27 mouse cellular contexts compared by ENCODE assay signal in genomic region chr12:3557414-3558319, GRCm38 (mm10). TPM values are rescaled to one million over a fixed set of nuclear protein-coding genes. Genes with fewer than 3 reads are reported as not detected.
DNase-seq lines count a peak whose midpoint lies in the region; ATAC-seq and TF ChIP-seq lines count a peak whose summit lies in the region.
"Had no signal": no experiment of that assay in that cellular context is flagged by ENCODE, and none has a peak within 500 bp of the region (broad histone marks: within the 10 kb centered on the region; RNA-seq: fewer than 3 reads in every experiment).

No protein-coding gene starts in this region.

- H3K27me3 ChIP-seq in heart, embryonic 11.5 days (ENCODE audit: control insufficient read depth, insufficient read depth, low read length) = no peaks in the 10 kb centered on the region
- no peaks in the 10 kb centered on the region for H3K27me3 ChIP-seq in kidney, postnatal 0 days (ENCODE audit: insufficient read depth, low read length)
- H3K27me3 ChIP-seq in kidney, adult 2 months (replicated peaks; ENCODE audit: control insufficient read depth, insufficient read depth, low read length) = no peaks in the 10 kb centered on the region
- H3K27me3 ChIP-seq in liver, postnatal 0 days (ENCODE audit: insufficient read depth, low read length) = no peaks in the 10 kb centered on the region
- H3K27me3 ChIP-seq: embryonic facial prominence, embryonic 15.5 days; forebrain, embryonic 12.5 days; intestine, embryonic 15.5 days; limb, embryonic 12.5 days; liver, embryonic 15.5 days; lung, embryonic 15.5 days; stomach, embryonic 15.5 days had no signal

- no peak for ATAC-seq in CD4-positive, CD25-positive, alpha-beta regulatory T cell, adult 4 months
- ATAC-seq in heart, embryonic 11.5 days (replicated peaks; ENCODE audit: insufficient number of reproducible peaks, low FRiP score, low TSS enrichment) = no peak
- peak; percentile 60; the same call in 1 of the 2 replicates for ATAC-seq in kidney, postnatal 0 days (replicated peaks; ENCODE audit: low FRiP score, low read depth)
- no peak for ATAC-seq in liver, postnatal 0 days
- ATAC-seq: forebrain, postnatal 0 days; hindbrain, embryonic 16.5 days; intestine, embryonic 15.5 days; midbrain, embryonic 16.5 days had no signal

- no peaks in the 10 kb centered on the region for H3K9me3 ChIP-seq in heart, embryonic 11.5 days (replicated peaks; ENCODE audit: control insufficient read depth, low read length)
- H3K9me3 ChIP-seq in kidney, postnatal 0 days (replicated peaks; ENCODE audit: low read length) = no peaks in the 10 kb centered on the region
- no peaks in the 10 kb centered on the region for H3K9me3 ChIP-seq in liver, postnatal 0 days (ENCODE audit: low read length)
- H3K9me3 ChIP-seq: embryonic facial prominence, embryonic 15.5 days; forebrain, embryonic 12.5 days; intestine, embryonic 15.5 days; limb, embryonic 12.5 days; liver, embryonic 15.5 days; lung, embryonic 15.5 days; midbrain, embryonic 10.5 days; stomach, embryonic 15.5 days had no signal

- H3K4me3 ChIP-seq in heart, embryonic 11.5 days (ENCODE audit: low read depth, low read length) = no peak overlapping the region
- H3K4me3 ChIP-seq in kidney, postnatal 0 days (replicated peaks; ENCODE audit: low read depth, low read length) = no peak overlapping the region
- H3K4me3 ChIP-seq in kidney, adult 2 months (ENCODE audit: insufficient read depth, low read depth, low read length) = no peak overlapping the region
- H3K4me3 ChIP-seq in liver, postnatal 0 days (ENCODE audit: low read depth, low read length) = no peak overlapping the region
- H3K4me3 ChIP-seq: embryonic facial prominence, embryonic 15.5 days; forebrain, embryonic 12.5 days; intestine, embryonic 15.5 days; left cerebral cortex, adult 2 months; limb, embryonic 12.5 days; liver, embryonic 15.5 days; lung, embryonic 15.5 days; midbrain, embryonic 10.5 days; stomach, embryonic 15.5 days had no signal

- no peak for TF ChIP-seq EP300 in liver, postnatal 0 days (IDR thresholded peaks at IDR 0.05; ENCODE audit: low read depth)

- no peak overlapping the region for H3K27ac ChIP-seq in heart, embryonic 11.5 days (ENCODE audit: low read depth, low read length)
- no peak overlapping the region for H3K27ac ChIP-seq in kidney, postnatal 0 days
- no peak overlapping the region for H3K27ac ChIP-seq in kidney, adult 2 months (ENCODE audit: insufficient read depth, low read depth, low read length)
- H3K27ac ChIP-seq in liver, postnatal 0 days (ENCODE audit: low read depth) = no peak overlapping the region
- H3K27ac ChIP-seq: embryonic facial prominence, embryonic 15.5 days; forebrain, embryonic 12.5 days; intestine, embryonic 15.5 days; left cerebral cortex, adult 2 months; limb, embryonic 12.5 days; liver, embryonic 15.5 days; lung, embryonic 15.5 days; midbrain, embryonic 10.5 days; stomach, embryonic 15.5 days had no signal

- H3K4me1 ChIP-seq in heart, embryonic 11.5 days (ENCODE audit: control insufficient read depth, insufficient read depth, low read length) = no peaks in the 10 kb centered on the region
- H3K4me1 ChIP-seq in kidney, postnatal 0 days (replicated peaks; ENCODE audit: insufficient read depth, low read length) = no peaks in the 10 kb centered on the region
- no peaks in the 10 kb centered on the region for H3K4me1 ChIP-seq in kidney, adult 2 months (ENCODE audit: control insufficient read depth, insufficient read depth, low read length)
- no peaks in the 10 kb centered on the region for H3K4me1 ChIP-seq in liver, postnatal 0 days (ENCODE audit: insufficient read depth)
- H3K4me1 ChIP-seq: embryonic facial prominence, embryonic 15.5 days; forebrain, embryonic 12.5 days; intestine, embryonic 15.5 days; limb, embryonic 12.5 days; lung, embryonic 15.5 days; midbrain, embryonic 10.5 days; stomach, embryonic 15.5 days had no signal

- TF ChIP-seq CTCF in kidney, postnatal 0 days (IDR thresholded peaks at IDR 0.05; ENCODE audit: low read depth) = no peak
- TF ChIP-seq CTCF in kidney, adult 2 months (conservative IDR thresholded peaks at IDR 0.05; ENCODE audit: insufficient read depth, insufficient read length, low read depth, low read length) = no peak
- no peak for TF ChIP-seq CTCF in liver, postnatal 0 days (IDR thresholded peaks at IDR 0.05; ENCODE audit: low read depth)

- no peak overlapping the region for H3K9ac ChIP-seq in heart, embryonic 11.5 days (ENCODE audit: low read depth, low read length)
- H3K9ac ChIP-seq in kidney, postnatal 0 days (ENCODE audit: low read depth, low read length) = no peak overlapping the region
- H3K9ac ChIP-seq in liver, postnatal 0 days (replicated peaks) = no peak overlapping the region
- H3K9ac ChIP-seq: embryonic facial prominence, embryonic 15.5 days; forebrain, embryonic 12.5 days; forebrain, postnatal 0 days; intestine, embryonic 15.5 days; limb, embryonic 12.5 days; liver, embryonic 15.5 days; lung, embryonic 15.5 days; stomach, embryonic 15.5 days had no signal

- WGBS in heart, embryonic 11.5 days (ENCODE audit: insufficient replicate concordance) = 51% methylated on average over 9 of the region's 9 CpGs
- WGBS in kidney, postnatal 0 days = 37% methylated on average over 9 of the region's 9 CpGs
- 63% methylated on average over 9 of the region's 9 CpGs for WGBS in kidney, adult 2 months
- WGBS in liver, postnatal 0 days (ENCODE audit: insufficient replicate concordance) = 62% methylated on average over 9 of the region's 9 CpGs

- H3K36me3 ChIP-seq in heart, embryonic 11.5 days (ENCODE audit: control insufficient read depth, insufficient read depth, low read length) = no peaks in the 10 kb centered on the region
- H3K36me3 ChIP-seq in kidney, postnatal 0 days (ENCODE audit: insufficient read depth, low read length) = no peaks in the 10 kb centered on the region
- H3K36me3 ChIP-seq in kidney, adult 2 months (ENCODE audit: control insufficient read depth, insufficient read depth, low read length) = no peaks in the 10 kb centered on the region
- no peaks in the 10 kb centered on the region for H3K36me3 ChIP-seq in liver, postnatal 0 days (replicated peaks; ENCODE audit: insufficient read depth, low read length)
- H3K36me3 ChIP-seq: embryonic facial prominence, embryonic 15.5 days; forebrain, embryonic 12.5 days; intestine, embryonic 15.5 days; limb, embryonic 12.5 days; liver, embryonic 15.5 days; lung, embryonic 15.5 days; midbrain, embryonic 10.5 days; stomach, embryonic 15.5 days had no signal

- no peak for TF ChIP-seq POLR2A in kidney, adult 2 months (IDR thresholded peaks at IDR 0.05; ENCODE audit: low read depth, low read length)

- no peak overlapping the region for H3K4me2 ChIP-seq in heart, embryonic 11.5 days
- no peak overlapping the region for H3K4me2 ChIP-seq in kidney, postnatal 0 days (ENCODE audit: low read length)
- H3K4me2 ChIP-seq in liver, postnatal 0 days (ENCODE audit: low read depth, low read length) = no peak overlapping the region
- H3K4me2 ChIP-seq: embryonic facial prominence, embryonic 15.5 days; forebrain, embryonic 12.5 days; intestine, embryonic 15.5 days; limb, embryonic 12.5 days; liver, embryonic 15.5 days; lung, embryonic 15.5 days; stomach, embryonic 15.5 days had no signal

- peak; percentile 24 for DNase-seq in CD4-positive, CD25-positive, alpha-beta regulatory T cell, adult 2 months (ENCODE audit: low read depth, low spot score)
- DNase-seq in heart, adult 11 months = peak; percentile 83
- no peak for DNase-seq in kidney, postnatal 0 days (ENCODE audit: low spot score)
- no peak for DNase-seq in kidney, adult 2 months
- no peak for DNase-seq in liver, postnatal 0 days
- DNase-seq: adrenal gland, adult 8-10 months; cerebellum, adult 9-11 months; forebrain, postnatal 0 days; gastrocnemius, postnatal 14 days; heart, adult 18-20 months; heart, postnatal 14 days; kidney, adult 9 months; right cerebral cortex, postnatal 25 days; thymus, postnatal 14 days had no signal

RNA-seq across cellular contexts. Expression of gene Dtnb, which starts 14.5 kb away (rescaled TPM):
- polyA plus RNA-seq in CD4-positive, CD25-positive, alpha-beta regulatory T cell, adult 4 months (2017; shearing (Covaris generic)) = 10 to 100 TPM; 25.4 to 28.0 TPM
- polyA plus RNA-seq in heart, embryonic 11.5 days (2014; fragmentation: Nextera tagmentation; extraction: Ambion mirVana) = 22.6 and 26.7 TPM in 2 replicates
- polyA plus RNA-seq in kidney, postnatal 0 days (2015; fragmentation: Nextera tagmentation; extraction: Ambion mirVana) = 36.3 and 43.5 TPM in 2 replicates
- 60.5 and 68.0 TPM in 2 replicates for polyA plus RNA-seq in kidney, adult 2 months (2012; rRNA removed)
- polyA plus RNA-seq in liver, postnatal 0 days (2015; fragmentation: Nextera tagmentation; extraction: Ambion mirVana) = 15.7 and 16.2 TPM in 2 replicates

Comparison
In these comparisons a context has a peak if more than half of its experiments do, and no peak if none do; other contexts are left out.
1. DNase-seq: peak in CD4-positive, CD25-positive, alpha-beta regulatory T cell, adult 2 months (single experiment) and heart, adult 11 months (single experiment); none in kidney, postnatal 0 days (single experiment), kidney, adult 2 months (single experiment) and liver, postnatal 0 days (single experiment).